Mouse (Mus musculus): ENCODE measurements around the gene Wdhd1. TPM values are rescaled to one million over a fixed set of nuclear protein-coding genes. Genes with fewer than 3 reads are reported as not detected.

Gene Wdhd1
- total and polyA plus RNA-seq, 3 experiments = 51.6 to 91.5 TPM; not detected in 1

GRCm38 (mm10) chr14:47309061-47309460, 32.4 kb upstream of the Wdhd1 start:
- peaks cover 3 to 8% of the 10 kb centered on the region in 2 experiments; a peak in 3 of 4 replicates for H3K4me1 ChIP-seq (ENCODE audit: control insufficient read depth in 1 of 2, insufficient read depth in 2 of 2, low read length in 2 of 2)
- no peak overlapping the region for H3K4me3 ChIP-seq (ENCODE audit: control insufficient read depth in 1 of 2, insufficient read depth in 1 of 2, low read depth in 2 of 2, low read length in 2 of 2)
- H3K9me3 ChIP-seq (replicated peaks; ENCODE audit: insufficient read depth, low read length) = no peaks in the 10 kb centered on the region
- H3K9ac ChIP-seq (ENCODE audit: control insufficient read depth, low read depth, low read length, poor library complexity, severe bottlenecking) = no peak overlapping the region
- no peaks in the 10 kb centered on the region for H3K27me3 ChIP-seq (ENCODE audit: control insufficient read depth in 1 of 2, insufficient read depth in 2 of 2, low read length in 2 of 2)
- peaks cover 40% of the 10 kb centered on the region for H3K79me2 ChIP-seq (ENCODE audit: control insufficient read depth, insufficient read depth, low read length, poor library complexity)
- DNase-seq (ENCODE audit: low read depth, low spot score) = no peak
- H3K36me3 ChIP-seq (ENCODE audit: control insufficient read depth in 1 of 2, insufficient read depth in 2 of 2, low read length in 2 of 2) = peaks cover 11 to 17% of the 10 kb centered on the region in 2 experiments
- H3K27ac ChIP-seq (ENCODE audit: control insufficient read depth, low read depth, low read length) = no peak overlapping the region
- TF ChIP-seq UBTF (IDR thresholded peaks at IDR 0.05; ENCODE audit: borderline replicate concordance, insufficient read depth, low read depth, low read length) (no peak), MEF2A (IDR thresholded peaks at IDR 0.05; ENCODE audit: extremely low read depth, insufficient replicate concordance, low read depth, low read length, poor library complexity, severe bottlenecking) (no peak), EP300 (IDR thresholded peaks at IDR 0.05; ENCODE audit: low read depth in 1 of 2, low read length in 2 of 2) (no peak), MYB (IDR thresholded peaks at IDR 0.05; ENCODE audit: low read depth, low read length) (no peak), ETS1 (IDR thresholded peaks at IDR 0.05; ENCODE audit: low read depth, low read length) (no peak), MXI1 (IDR thresholded peaks at IDR 0.05; ENCODE audit: low read depth, low read length) (no peak), POLR2AphosphoS5 (IDR thresholded peaks at IDR 0.05; ENCODE audit: borderline replicate concordance, low read depth, low read length) (no peak), ZC3H11A (IDR thresholded peaks at IDR 0.05; ENCODE audit: low read depth, low read length) (no peak), ZKSCAN1 (IDR thresholded peaks at IDR 0.05; ENCODE audit: low read depth, low read length) (no peak), TBP (IDR thresholded peaks at IDR 0.05; ENCODE audit: low read depth, low read length) (no peak), SIN3A (IDR thresholded peaks at IDR 0.05; ENCODE audit: low read length) (no peak), SMC3 (IDR thresholded peaks at IDR 0.05; ENCODE audit: low read depth, low read length) (no peak), NELFE (IDR thresholded peaks at IDR 0.05; ENCODE audit: low read depth, low read length) (no peak), CHD2 (IDR thresholded peaks at IDR 0.05; ENCODE audit: low read length) (no peak), GABPA (IDR thresholded peaks at IDR 0.05; ENCODE audit: low read depth, low read length) (no peak), RAD21 (IDR thresholded peaks at IDR 0.05; ENCODE audit: low read depth, low read length) (no peak), ZMIZ1 (IDR thresholded peaks at IDR 0.05; ENCODE audit: low read depth, low read length) (no peak), RCOR1 (IDR thresholded peaks at IDR 0.05; ENCODE audit: low read depth, low read length) (no peak)

GRCm38 (mm10) chr14:47307669-47308068, 31.0 kb upstream of the Wdhd1 start:
- no peak overlapping the region for H3K4me3 ChIP-seq (ENCODE audit: control insufficient read depth in 1 of 2, insufficient read depth in 1 of 2, low read depth in 2 of 2, low read length in 2 of 2)

More at GRCm38 (mm10) chr14:47307669-47308068, 31.0 kb upstream of the Wdhd1 start:
- Histone ChIP-seq H3K9me3 (replicated peaks; ENCODE audit: insufficient read depth, low read length) (no peaks in the 10 kb centered on the region), H3K79me2 (ENCODE audit: control insufficient read depth, insufficient read depth, low read length, poor library complexity) (peaks cover 50% of the 10 kb centered on the region), H3K4me1 (ENCODE audit: control insufficient read depth in 1 of 2, insufficient read depth in 2 of 2, low read length in 2 of 2) (peaks cover 8% of the 10 kb centered on the region in 2 experiments; a peak in 3 of 4 replicates), H3K27me3 (ENCODE audit: control insufficient read depth in 1 of 2, insufficient read depth in 2 of 2, low read length in 2 of 2) (no peaks in the 10 kb centered on the region), H3K9ac (ENCODE audit: control insufficient read depth, low read depth, low read length, poor library complexity, severe bottlenecking) (no peak overlapping the region), H3K36me3 (ENCODE audit: control insufficient read depth in 1 of 2, insufficient read depth in 2 of 2, low read length in 2 of 2) (peaks cover 10 to 14% of the 10 kb centered on the region in 2 experiments), H3K27ac (ENCODE audit: control insufficient read depth, low read depth, low read length) (no peak overlapping the region)
- TF ChIP-seq TAL1 (IDR thresholded peaks at IDR 0.05; ENCODE audit: low read length) (no peak), SMC3 (IDR thresholded peaks at IDR 0.05; ENCODE audit: low read depth, low read length) (no peak), TCF12 (IDR thresholded peaks at IDR 0.05; ENCODE audit: low read depth, low read length) (no peak)
- no peak for DNase-seq (ENCODE audit: low read depth, low spot score)
